Mouse (Mus musculus) lung, embryonic 16.5 days (tissue): ENCODE data around the gene Cd3g. TPM values are rescaled to one million over a fixed set of nuclear protein-coding genes. Genes with fewer than 3 reads are reported as not detected.

Experiments used
- ATAC-seq: fragments of 200-750 bp; cut with Nextera tagmentation; 2 replicates; pipeline ENCODE4 v1.8.0; 2017; ENCODE audit warnings: low read depth, mild to moderate bottlenecking, moderate library complexity
- H3K27ac ChIP-seq: fragments of 300-500 bp; sonication (generic); 2 replicates; pipeline ENCODE4 v1.5.1; 2014; ENCODE audit warnings: mild to moderate bottlenecking, control low read depth, low read length
- H3K27me3 ChIP-seq: fragments of 300-500 bp; sonication (generic); 2 replicates; pipeline ENCODE4 v1.6.1; 2014; ENCODE audit warnings: low read depth, low read length, mixed read lengths; ENCODE audit not compliant: control insufficient read depth, insufficient read depth
- H3K36me3 ChIP-seq: fragments of 300-500 bp; sonication (generic); 2 replicates; pipeline ENCODE4 v1.6.1; 2014; ENCODE audit warnings: low read length; ENCODE audit not compliant: control insufficient read depth, insufficient read depth
- H3K4me1 ChIP-seq: fragments of 300-500 bp; sonication (generic); replicated peaks from 2 replicates; pipeline ENCODE4 v1.6.1; 2014; ENCODE audit warnings: low read length, mixed read lengths; ENCODE audit not compliant: control insufficient read depth, insufficient read depth
- H3K4me2 ChIP-seq: fragments of 300-500 bp; sonication (generic); 2 replicates; pipeline ENCODE4 v1.6.1; 2014; ENCODE audit warnings: low read depth, low read length, control low read depth
- H3K4me3 ChIP-seq: fragments of 300-500 bp; sonication (generic); 2 replicates; pipeline ENCODE4 v1.5.1; 2014; ENCODE audit warnings: mild to moderate bottlenecking, low read length, control low read depth
- H3K9ac ChIP-seq: fragments of 300-500 bp; sonication (generic); 2 replicates; pipeline ENCODE4 v1.6.1; 2014; ENCODE audit warnings: low read length, control low read depth
- H3K9me3 ChIP-seq: fragments of 300-500 bp; sonication (generic); 2 replicates; pipeline ENCODE4 v1.6.1; 2016; ENCODE audit warnings: low read length; ENCODE audit not compliant: control insufficient read depth
- WGBS: fragments of 180-500 bp; shearing (Covaris S2); extraction: QIAGEN DNeasy Blood & Tissue Kit; methylation state at CpG from one replicate; pipeline ENCODE4 v1.1.7; 2014; 5-methylcytosine and 5-hydroxymethylcytosine counted together
- polyA plus RNA-seq: library from polyadenylated mRNA; unstranded; fragments of >200 nt; fragmentation: Nextera tagmentation; extraction: Ambion mirVana; gene quantifications from 2 replicates; pipeline ENCODE4 v1.2.1, GENCODE M21; 2015

Gene Cd3g
- polyA plus RNA-seq, result 6.2 and 16.7 TPM in 2 replicates

GRCm38 (mm10) chr9:44980242-44980641 lies at the start of gene Cd3g:
Gene Cd3g (minus strand): TSS chr9:44980431.
- ATAC-seq, result no peak
- Histone ChIP-seq H3K4me3 (no peak within 1 kb of the TSS), H3K9ac (no peak within 1 kb of the TSS), H3K27me3 (no peaks in the 10 kb centered on the region), H3K4me1 (no peaks in the 10 kb centered on the region), H3K36me3 (no peaks in the 10 kb centered on the region), H3K4me2 (no peak within 1 kb of the TSS), H3K27ac (no peak within 1 kb of the TSS), H3K9me3 (no peaks in the 10 kb centered on the region)
- 67% methylated on average over 3 of the region's 3 CpGs for WGBS

GRCm38 (mm10) chr9:45027376-45027775 lies 47.1 kb upstream of the Cd3g start:
- Histone ChIP-seq H3K4me1 (no peaks in the 10 kb centered on the region), H3K27me3 (no peaks in the 10 kb centered on the region; the same call in 1 of the 2 replicates), H3K9ac (no peak overlapping the region), H3K9me3 (no peaks in the 10 kb centered on the region), H3K36me3 (no peaks in the 10 kb centered on the region), H3K27ac (no peak overlapping the region), H3K4me3 (no peak overlapping the region), H3K4me2 (no peak overlapping the region)
- ATAC-seq, result no peak
- WGBS, result 52% methylated on average over 8 of the region's 8 CpGs

GRCm38 (mm10) chr9:45024187-45024586 lies 44.0 kb upstream of the Cd3g start:
- Histone ChIP-seq H3K36me3 (no peaks in the 10 kb centered on the region), H3K9ac (no peak overlapping the region), H3K4me1 (no peaks in the 10 kb centered on the region), H3K9me3 (no peaks in the 10 kb centered on the region), H3K4me2 (no peak overlapping the region), H3K27ac (no peak overlapping the region), H3K27me3 (no peaks in the 10 kb centered on the region; the same call in 1 of the 2 replicates), H3K4me3 (no peak overlapping the region)
- 56% methylated on average over 2 of the region's 2 CpGs for WGBS
- ATAC-seq, result no peak

- Histone ChIP-seq H3K4me3 (no peak overlapping the region), H3K27ac (no peak overlapping the region), H3K36me3 (no peaks in the 10 kb centered on the region), H3K9me3 (no peaks in the 10 kb centered on the region), H3K9ac (no peak overlapping the region), H3K4me2 (no peak overlapping the region), H3K4me1 (no peaks in the 10 kb centered on the region), H3K27me3 (no peaks in the 10 kb centered on the region; the same call in 1 of the 2 replicates)
- no peak for ATAC-seq
- 54% methylated on average over 3 of the region's 3 CpGs for WGBS
Measured at GRCm38 (mm10) chr9:45023638-45024037, 43.4 kb upstream of the Cd3g start.

- Histone ChIP-seq H3K9ac (no peak overlapping the region), H3K27me3 (no peaks in the 10 kb centered on the region; the same call in 1 of the 2 replicates), H3K4me2 (no peak overlapping the region), H3K9me3 (no peaks in the 10 kb centered on the region), H3K4me1 (no peaks in the 10 kb centered on the region), H3K27ac (no peak overlapping the region), H3K4me3 (no peak overlapping the region), H3K36me3 (no peaks in the 10 kb centered on the region)
- WGBS, result 8% methylated on average over 3 of the region's 3 CpGs
- no peak for ATAC-seq
Measured at GRCm38 (mm10) chr9:45022800-45023199, 42.6 kb upstream of the Cd3g start.

- H3K36me3 ChIP-seq, result no peaks in the 10 kb centered on the region
- H3K4me3 ChIP-seq, result no peak overlapping the region
- no peaks in the 10 kb centered on the region for H3K4me1 ChIP-seq
- no peak overlapping the region for H3K9ac ChIP-seq
- 77% methylated on average over 11 of the region's 11 CpGs for WGBS
- H3K27me3 ChIP-seq, result no peaks in the 10 kb centered on the region
- H3K27ac ChIP-seq, result no peak overlapping the region
- no peaks in the 10 kb centered on the region for H3K9me3 ChIP-seq
- H3K4me2 ChIP-seq, result no peak overlapping the region
- no peak for ATAC-seq
Measured at GRCm38 (mm10) chr9:45018031-45018430, 37.8 kb upstream of the Cd3g start.

- no peak overlapping the region for H3K27ac ChIP-seq
- no peaks in the 10 kb centered on the region for H3K36me3 ChIP-seq
- H3K4me1 ChIP-seq, result no peaks in the 10 kb centered on the region
- H3K27me3 ChIP-seq, result no peaks in the 10 kb centered on the region
- H3K9ac ChIP-seq, result no peak overlapping the region
- H3K4me2 ChIP-seq, result no peak overlapping the region
- WGBS, result 57% methylated on average over 3 of the region's 3 CpGs
- no peak overlapping the region for H3K4me3 ChIP-seq
- ATAC-seq, result no peak
- no peaks in the 10 kb centered on the region for H3K9me3 ChIP-seq
Measured at GRCm38 (mm10) chr9:45015841-45016240, 35.6 kb upstream of the Cd3g start.

GRCm38 (mm10) chr9:45014879-45015278 lies 34.6 kb upstream of the Cd3g start:
- no peaks in the 10 kb centered on the region for H3K36me3 ChIP-seq
- no peak for ATAC-seq
- no peak overlapping the region for H3K4me3 ChIP-seq
- H3K4me1 ChIP-seq, result no peaks in the 10 kb centered on the region
- 35% methylated on average over 2 of the region's 2 CpGs for WGBS
- H3K27ac ChIP-seq, result no peak overlapping the region
- no peak overlapping the region for H3K4me2 ChIP-seq
- H3K9me3 ChIP-seq, result no peaks in the 10 kb centered on the region
- H3K27me3 ChIP-seq, result no peaks in the 10 kb centered on the region
- no peak overlapping the region for H3K9ac ChIP-seq

- ATAC-seq, result no peak
- 41% methylated on average over 6 of the region's 6 CpGs for WGBS
- Histone ChIP-seq H3K36me3 (no peaks in the 10 kb centered on the region), H3K27me3 (no peaks in the 10 kb centered on the region), H3K4me1 (no peaks in the 10 kb centered on the region), H3K4me3 (no peak overlapping the region), H3K4me2 (no peak overlapping the region), H3K27ac (no peak overlapping the region), H3K9ac (no peak overlapping the region), H3K9me3 (no peaks in the 10 kb centered on the region)
Measured at GRCm38 (mm10) chr9:45011291-45011690, 31.1 kb upstream of the Cd3g start.

- no peak overlapping the region for H3K4me2 ChIP-seq
- H3K9me3 ChIP-seq, result no peaks in the 10 kb centered on the region
- 60% methylated on average over 4 of the region's 4 CpGs for WGBS
- H3K27ac ChIP-seq, result no peak overlapping the region
- H3K27me3 ChIP-seq, result no peaks in the 10 kb centered on the region
- no peaks in the 10 kb centered on the region for H3K36me3 ChIP-seq
- H3K4me3 ChIP-seq, result no peak overlapping the region
- ATAC-seq, result no peak
- no peak overlapping the region for H3K9ac ChIP-seq
- no peaks in the 10 kb centered on the region for H3K4me1 ChIP-seq
Measured at GRCm38 (mm10) chr9:45010461-45010860, 30.2 kb upstream of the Cd3g start.
